Mouse (Mus musculus) kidney, embryonic 16.5 days (tissue): Measurements from ENCODE around the gene Hnrnpd. TPM values are rescaled to one million over a fixed set of nuclear protein-coding genes. Genes with fewer than 3 reads are reported as not detected.
A peak's percentile ranks its signal among the peaks of the same experiment; 100 is the strongest.

Experiments
- ATAC-seq: fragments of 200-750 bp; cut with Nextera tagmentation; 2 replicates; pipeline ENCODE4 v1.8.0; 2017; ENCODE audit warnings: moderate TSS enrichment; ENCODE audit not compliant: low FRiP score, low TSS enrichment
- H3K27ac ChIP-seq: fragments of 300-500 bp; sonication (generic); 2 replicates; pipeline ENCODE4 v1.5.1; 2014; ENCODE audit warnings: low read length
- H3K27me3 ChIP-seq: fragments of 300-500 bp; sonication (generic); 2 replicates; pipeline ENCODE4 v1.6.1; 2014; ENCODE audit warnings: low read length, control low read depth, mixed read lengths; ENCODE audit not compliant: insufficient read depth
- H3K36me3 ChIP-seq: fragments of 300-500 bp; sonication (generic); 2 replicates; pipeline ENCODE4 v1.6.1; 2014; ENCODE audit warnings: low read length, control low read depth, mixed read lengths; ENCODE audit not compliant: insufficient read depth
- H3K4me1 ChIP-seq: fragments of 300-500 bp; sonication (generic); 2 replicates; pipeline ENCODE4 v1.6.1; 2014; ENCODE audit warnings: low read length, control low read depth, mixed read lengths; ENCODE audit not compliant: insufficient read depth
- H3K4me2 ChIP-seq: fragments of 300-500 bp; sonication (generic); replicated peaks from 2 replicates; pipeline ENCODE4 v1.6.1; 2014; ENCODE audit warnings: low read depth, low read length
- H3K4me3 ChIP-seq: fragments of 300-500 bp; sonication (generic); 2 replicates; pipeline ENCODE4 v1.5.1; 2014; ENCODE audit warnings: mild to moderate bottlenecking, low read length
- H3K9ac ChIP-seq: fragments of 300-500 bp; sonication (generic); replicated peaks from 2 replicates; pipeline ENCODE4 v1.6.1; 2014; ENCODE audit warnings: low read length
- H3K9me3 ChIP-seq: fragments of 300-500 bp; sonication (generic); 2 replicates; pipeline ENCODE4 v1.6.1; 2016; ENCODE audit warnings: low read length, control low read depth
- WGBS: fragments of 180-500 bp; shearing (Covaris S2); extraction: QIAGEN DNeasy Blood & Tissue Kit; methylation state at CpG from one replicate; pipeline ENCODE4 v1.1.7; 2014; 5-methylcytosine and 5-hydroxymethylcytosine counted together
- polyA plus RNA-seq: library from polyadenylated mRNA; unstranded; fragments of >200 nt; fragmentation: Nextera tagmentation; extraction: Ambion mirVana; gene quantifications from 2 replicates; pipeline ENCODE4 v1.2.1, GENCODE M21; 2015

Hnrnpd gene
- polyA plus RNA-seq, 1 experiment from 2014 or later: 84.8 TPM

- no peak overlapping the region for H3K27ac ChIP-seq
- H3K4me3 ChIP-seq: no peak overlapping the region
- H3K9me3 ChIP-seq: no peaks in the 10 kb centered on the region
- H3K27me3 ChIP-seq: no peaks in the 10 kb centered on the region
- 83% methylated on average over 6 of the region's 6 CpGs for WGBS
- no peaks in the 10 kb centered on the region for H3K36me3 ChIP-seq
- no peaks in the 10 kb centered on the region for H3K4me1 ChIP-seq
- H3K9ac ChIP-seq: no peak overlapping the region
- ATAC-seq: no peak
- H3K4me2 ChIP-seq: no peak overlapping the region
Observed at GRCm38 (mm10) chr5:99931910-99932309, 46.8 kb downstream of the Hnrnpd start.

- Histone ChIP-seq H3K4me1 (no peaks in the 10 kb centered on the region), H3K4me2 (no peak overlapping the region), H3K9me3 (no peaks in the 10 kb centered on the region), H3K36me3 (no peaks in the 10 kb centered on the region), H3K27ac (no peak overlapping the region), H3K9ac (no peak overlapping the region), H3K27me3 (no peaks in the 10 kb centered on the region), H3K4me3 (no peak overlapping the region)
- WGBS: 58% methylated on average over 4 of the region's 4 CpGs
- ATAC-seq: no peak
Observed at GRCm38 (mm10) chr5:99927951-99928350, 50.8 kb downstream of the Hnrnpd start.

- no peak overlapping the region for H3K4me2 ChIP-seq
- no peaks in the 10 kb centered on the region for H3K9me3 ChIP-seq
- ATAC-seq: no peak
- no peaks in the 10 kb centered on the region for H3K27me3 ChIP-seq
- H3K9ac ChIP-seq: no peak overlapping the region
- 84% methylated on average over 8 of the region's 8 CpGs for WGBS
- H3K27ac ChIP-seq: no peak overlapping the region
- H3K4me3 ChIP-seq: no peak overlapping the region
- H3K36me3 ChIP-seq: no peaks in the 10 kb centered on the region
- no peaks in the 10 kb centered on the region for H3K4me1 ChIP-seq
Observed at GRCm38 (mm10) chr5:99922033-99922432, 56.7 kb downstream of the Hnrnpd start.

DNA sequence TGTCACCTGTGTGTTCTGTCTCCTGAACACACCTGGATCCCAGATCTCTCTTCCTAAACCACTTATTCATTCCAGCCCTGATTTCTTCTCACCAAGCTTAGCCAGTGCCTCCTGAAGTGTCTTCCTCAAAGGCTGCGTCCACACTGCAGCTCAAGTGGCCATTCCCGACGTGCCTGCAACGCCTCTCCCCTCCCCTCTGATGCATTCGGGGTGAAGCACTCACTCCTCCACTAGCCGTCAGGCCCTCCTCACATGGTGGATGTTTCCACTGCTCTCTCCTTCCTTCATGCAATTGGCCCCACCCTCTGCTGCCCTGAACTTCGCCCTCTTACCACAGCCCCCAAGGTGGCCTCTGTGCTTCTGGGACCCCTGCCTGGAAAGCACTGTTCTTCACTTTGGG is 63.2 kb downstream of the Hnrnpd start:
- WGBS: 37% methylated on average over 7 of the region's 7 CpGs
- Histone ChIP-seq H3K27me3 (no peaks in the 10 kb centered on the region), H3K36me3 (no peaks in the 10 kb centered on the region), H3K9me3 (no peaks in the 10 kb centered on the region), H3K9ac (no peak overlapping the region), H3K27ac (no peak overlapping the region), H3K4me2 (no peak overlapping the region), H3K4me3 (no peak overlapping the region), H3K4me1 (no peaks in the 10 kb centered on the region)
- ATAC-seq: no peak

DNA sequence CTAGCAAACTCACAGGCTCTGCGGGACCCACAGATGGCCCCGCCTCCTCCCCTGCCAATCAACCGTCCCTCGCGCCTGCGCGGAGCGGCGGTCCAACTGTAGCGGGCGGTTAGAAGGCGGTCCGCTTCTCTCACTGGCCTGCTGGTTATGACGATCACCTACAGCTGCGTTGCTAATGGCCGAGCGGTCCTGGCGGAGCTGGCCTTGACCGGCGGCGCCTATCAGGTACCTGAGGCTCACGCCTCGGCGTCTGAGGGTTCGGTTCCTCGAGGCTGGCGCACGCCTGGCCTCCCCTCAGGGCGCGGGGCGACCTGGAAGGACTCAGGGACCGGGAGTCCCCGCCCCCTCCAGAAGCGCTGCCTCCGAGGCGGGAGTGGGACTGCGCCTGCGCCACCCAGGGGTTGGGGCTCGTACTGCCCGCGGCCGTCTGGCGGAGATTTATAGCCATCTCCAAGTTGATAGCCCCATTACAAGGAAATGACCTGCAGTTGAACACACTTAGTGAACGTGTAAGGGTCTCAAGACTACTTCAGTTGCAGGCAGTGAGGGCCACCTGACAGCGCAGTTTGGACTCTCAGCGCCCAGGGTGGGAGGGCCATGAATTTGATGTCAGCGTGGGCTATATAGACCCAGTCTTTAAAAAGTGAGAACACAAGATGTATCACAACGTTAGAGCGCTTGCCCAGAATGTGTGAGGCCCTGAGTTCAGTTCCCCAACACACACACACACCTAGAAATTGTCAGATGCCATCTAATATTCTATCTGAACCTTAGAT is 72.4 kb downstream of the Hnrnpd start, which contains the start of gene Vamp9:
TSS of gene Vamp9 (plus strand) at position 74 of the 776 bp plus-strand sequence.
- Histone ChIP-seq H3K4me3 (peak within 1 kb of the TSS; percentile 64), H3K27ac (peak within 1 kb of the TSS; percentile 96), H3K27me3 (no peaks in the 10 kb centered on the region), H3K36me3 (no peaks in the 10 kb centered on the region), H3K9me3 (no peaks in the 10 kb centered on the region), H3K9ac (peak within 1 kb of the TSS; percentile 80), H3K4me2 (peak within 1 kb of the TSS; percentile 55), H3K4me1 (no peaks in the 10 kb centered on the region)
- WGBS: 2% methylated on average over 49 of the region's 49 CpGs
- ATAC-seq: peak; percentile 100

Other genes with a start within 250 kb of the Hnrnpd start
- gene Rasgef1b, start 249.9 kb downstream of the Hnrnpd start, polyA plus RNA-seq: 7.8 and 9.4 TPM in 2 replicates
- 0.28 and 0.42 TPM in 2 replicates for gene Vamp9, start 72.7 kb downstream of the Hnrnpd start, polyA plus RNA-seq
- 1.5 and 2.0 TPM in 2 replicates for gene 4930524J08Rik, start 123 bp upstream of the Hnrnpd start, polyA plus RNA-seq
- gene Hnrnpdl, start 60.7 kb upstream of the Hnrnpd start, polyA plus RNA-seq: 153 and 162 TPM in 2 replicates
- gene Enoph1, start 61.0 kb upstream of the Hnrnpd start, polyA plus RNA-seq: 47.7 and 52.1 TPM in 2 replicates
- 18.0 and 20.6 TPM in 2 replicates for gene Tmem150c, start 180.9 kb upstream of the Hnrnpd start, polyA plus RNA-seq